Mouse (Mus musculus): ENCODE data around the gene Wdr25. TPM values are rescaled to one million over a fixed set of nuclear protein-coding genes. Genes with fewer than 3 reads are reported as not detected.

The Wdr25 gene
- polyA plus RNA-seq, 1 experiment from 2014 or later, result 9.9 TPM

- H3K4me2 ChIP-seq (replicated peaks; ENCODE audit: low read depth, low read length), result peak overlapping the region; percentile 22; the same call in 1 of the 2 replicates
- no peak overlapping the region for H3K9ac ChIP-seq (replicated peaks; ENCODE audit: low read length)
- 51% methylated on average over 12 of the region's 12 CpGs for WGBS
- H3K4me1 ChIP-seq (ENCODE audit: insufficient read depth, low read length), result peaks cover 23% of the 10 kb centered on the region
- no peak overlapping the region; the same call in 1 of the 2 replicates for H3K27ac ChIP-seq (ENCODE audit: low read length)
- no peak overlapping the region for H3K4me3 ChIP-seq (ENCODE audit: low read length)
- no peaks in the 10 kb centered on the region for H3K36me3 ChIP-seq (ENCODE audit: insufficient read depth, low read length)
- no peaks in the 10 kb centered on the region for H3K27me3 ChIP-seq (ENCODE audit: insufficient read depth, low read length)
- no peaks in the 10 kb centered on the region for H3K9me3 ChIP-seq (ENCODE audit: low read length)
- 0 out of 2 replicates have a peak, but pooled peaks have one; percentile 9 for ATAC-seq (ENCODE audit: low FRiP score, low TSS enrichment)
Measured at GRCm38 (mm10) chr12:108906398-108906797, 13.0 kb downstream of the Wdr25 start.

DNA sequence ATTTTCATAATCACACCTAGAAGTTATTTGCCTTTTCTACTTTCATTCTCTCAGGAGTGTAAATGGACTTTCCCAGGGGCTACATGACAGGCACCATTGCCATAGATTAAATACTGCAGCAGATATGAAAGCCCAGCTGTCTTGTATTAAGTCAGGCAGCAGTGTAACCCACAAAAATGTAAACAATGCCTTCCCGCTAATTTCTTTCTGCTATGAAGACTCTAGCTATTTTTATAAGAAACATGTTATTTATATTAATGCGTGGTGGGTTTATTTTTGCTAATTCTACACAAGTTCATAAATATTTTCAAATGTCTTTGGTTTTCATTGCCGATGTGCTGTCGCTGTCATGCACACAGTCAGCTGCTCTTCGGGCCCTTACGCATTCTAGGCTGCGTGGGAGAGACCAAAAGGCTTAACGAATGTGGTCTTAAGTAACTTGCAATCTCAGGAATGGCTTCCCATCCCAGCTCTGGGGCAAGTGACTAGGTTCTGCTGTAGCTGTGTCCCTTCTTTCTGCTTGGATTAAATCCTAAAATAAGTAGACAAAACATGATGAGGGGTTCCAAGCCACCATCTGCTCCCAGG lies 16.5 kb downstream of the Wdr25 start:
- WGBS, result 59% methylated on average over 8 of the region's 8 CpGs
- no peaks in the 10 kb centered on the region for H3K9me3 ChIP-seq (ENCODE audit: low read length)
- no peak for ATAC-seq (ENCODE audit: low FRiP score, low TSS enrichment)
- H3K4me3 ChIP-seq (ENCODE audit: low read length), result no peak overlapping the region
- H3K9ac ChIP-seq (replicated peaks; ENCODE audit: low read length), result no peak overlapping the region
- H3K27ac ChIP-seq (ENCODE audit: low read length), result no peak overlapping the region
- peaks cover 38% of the 10 kb centered on the region for H3K4me1 ChIP-seq (ENCODE audit: insufficient read depth, low read length)
- no peak overlapping the region for H3K4me2 ChIP-seq (replicated peaks; ENCODE audit: low read depth, low read length)
- no peaks in the 10 kb centered on the region for H3K36me3 ChIP-seq (ENCODE audit: insufficient read depth, low read length)
- H3K27me3 ChIP-seq (ENCODE audit: insufficient read depth, low read length), result no peaks in the 10 kb centered on the region

GRCm38 (mm10) chr12:108912442-108912841 lies 19.0 kb downstream of the Wdr25 start:
- ATAC-seq (ENCODE audit: low FRiP score, low TSS enrichment), result no peak
- 67% methylated on average over 2 of the region's 2 CpGs for WGBS
- Histone ChIP-seq H3K4me2 (replicated peaks; ENCODE audit: low read depth, low read length) (no peak overlapping the region), H3K4me1 (ENCODE audit: insufficient read depth, low read length) (peaks cover 40% of the 10 kb centered on the region), H3K9ac (replicated peaks; ENCODE audit: low read length) (no peak overlapping the region), H3K27ac (ENCODE audit: low read length) (no peak overlapping the region), H3K36me3 (ENCODE audit: insufficient read depth, low read length) (no peaks in the 10 kb centered on the region), H3K27me3 (ENCODE audit: insufficient read depth, low read length) (no peaks in the 10 kb centered on the region), H3K4me3 (ENCODE audit: low read length) (no peak overlapping the region), H3K9me3 (ENCODE audit: low read length) (no peaks in the 10 kb centered on the region)

DNA sequence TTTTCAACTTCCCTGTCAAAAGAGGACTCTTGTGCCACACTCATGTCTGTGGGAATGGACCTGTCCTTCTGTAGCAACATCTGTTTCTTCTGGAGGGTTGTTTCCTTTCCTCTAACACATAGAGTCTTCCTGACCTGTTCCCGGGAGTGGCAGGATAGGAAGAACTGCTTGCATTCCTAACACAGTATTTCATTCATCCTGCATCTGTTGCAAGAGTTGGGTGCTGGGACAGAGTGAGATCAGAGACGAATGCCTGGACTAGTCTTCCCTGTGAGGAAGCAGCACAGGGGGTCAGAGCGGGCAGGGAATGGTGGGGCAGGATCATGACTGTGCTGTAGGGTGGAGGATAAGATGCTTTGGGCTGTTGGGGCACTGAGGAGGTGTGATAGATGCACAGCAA lies 20.8 kb downstream of the Wdr25 start:
- Histone ChIP-seq H3K9me3 (ENCODE audit: low read length) (no peaks in the 10 kb centered on the region), H3K27me3 (ENCODE audit: insufficient read depth, low read length) (no peaks in the 10 kb centered on the region), H3K9ac (replicated peaks; ENCODE audit: low read length) (no peak overlapping the region), H3K4me1 (ENCODE audit: insufficient read depth, low read length) (peaks cover 40% of the 10 kb centered on the region), H3K36me3 (ENCODE audit: insufficient read depth, low read length) (no peaks in the 10 kb centered on the region), H3K4me3 (ENCODE audit: low read length) (no peak overlapping the region), H3K4me2 (replicated peaks; ENCODE audit: low read depth, low read length) (no peak overlapping the region), H3K27ac (ENCODE audit: low read length) (no peak overlapping the region)
- 42% methylated on average over 3 of the region's 3 CpGs for WGBS
- ATAC-seq (ENCODE audit: low FRiP score, low TSS enrichment), result 0 out of 2 replicates have a peak, but pooled peaks have one; percentile 3

DNA sequence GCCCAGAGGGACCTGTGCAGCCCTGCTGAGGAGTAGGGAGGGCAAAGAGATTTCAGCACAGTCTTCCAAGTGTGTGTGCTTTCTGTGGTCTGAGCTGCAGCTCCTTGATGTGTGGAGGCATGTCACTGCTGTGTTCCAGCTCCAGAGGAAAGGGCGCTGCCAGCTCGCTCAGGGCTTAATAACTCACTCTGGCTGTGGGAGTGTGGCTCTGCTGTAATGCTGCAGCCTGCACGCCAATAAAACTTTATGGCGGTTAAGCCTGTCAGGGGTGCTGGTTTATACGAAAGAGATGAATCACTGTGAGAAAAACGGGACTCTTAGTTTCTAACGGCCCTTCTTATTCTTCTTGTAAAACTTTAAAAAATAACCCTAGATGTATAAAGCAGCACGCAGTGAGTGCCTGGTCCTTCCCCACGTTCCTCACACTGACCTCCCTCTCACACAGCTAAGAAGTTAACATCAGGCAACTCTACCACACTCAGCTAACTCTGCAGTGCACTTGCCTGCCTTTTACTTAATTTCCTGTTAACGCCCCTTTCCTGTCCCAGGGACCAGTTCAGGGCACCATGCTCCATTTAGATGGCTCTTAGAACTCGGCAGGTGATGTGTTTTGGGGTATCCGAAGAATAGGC lies 21.4 kb downstream of the Wdr25 start:
- 0 out of 2 replicates have a peak, but pooled peaks have one; percentile 41 for ATAC-seq (ENCODE audit: low FRiP score, low TSS enrichment)
- no peaks in the 10 kb centered on the region for H3K27me3 ChIP-seq (ENCODE audit: insufficient read depth, low read length)
- H3K36me3 ChIP-seq (ENCODE audit: insufficient read depth, low read length), result no peaks in the 10 kb centered on the region
- WGBS, result 7% methylated on average over 12 of the region's 12 CpGs
- H3K9ac ChIP-seq (replicated peaks; ENCODE audit: low read length), result no peak overlapping the region
- no peak overlapping the region for H3K4me2 ChIP-seq (replicated peaks; ENCODE audit: low read depth, low read length)
- no peak overlapping the region for H3K4me3 ChIP-seq (ENCODE audit: low read length)
- peaks cover 39% of the 10 kb centered on the region for H3K4me1 ChIP-seq (ENCODE audit: insufficient read depth, low read length)
- 0 out of 2 replicates have a peak overlapping the region, but pooled peaks have one; percentile 0 for H3K27ac ChIP-seq (ENCODE audit: low read length)
- H3K9me3 ChIP-seq (ENCODE audit: low read length), result no peaks in the 10 kb centered on the region

DNA sequence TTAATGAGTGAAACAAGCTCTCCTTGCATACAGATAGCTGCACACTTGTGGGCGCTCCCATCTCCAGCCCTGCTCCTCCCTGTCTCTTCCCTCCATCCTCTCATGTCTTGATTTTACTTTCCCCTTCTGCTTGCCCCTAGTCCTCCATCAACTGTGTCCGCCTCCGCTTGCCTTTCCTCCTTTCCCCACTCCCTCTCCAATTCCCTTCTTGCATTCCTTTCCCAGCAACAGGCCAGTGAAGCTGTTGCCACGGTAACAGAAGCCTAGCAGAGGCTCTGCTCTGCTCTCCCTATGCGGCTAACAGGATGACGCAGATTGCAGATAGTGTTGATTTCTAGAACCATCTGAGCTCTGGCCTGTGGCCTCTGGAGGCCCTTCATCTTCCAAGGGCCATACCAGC lies 22.5 kb downstream of the Wdr25 start:
- Histone ChIP-seq H3K4me3 (ENCODE audit: low read length) (no peak overlapping the region), H3K4me2 (replicated peaks; ENCODE audit: low read depth, low read length) (no peak overlapping the region), H3K27ac (ENCODE audit: low read length) (no peak overlapping the region), H3K4me1 (ENCODE audit: insufficient read depth, low read length) (peaks cover 39% of the 10 kb centered on the region), H3K9me3 (ENCODE audit: low read length) (no peaks in the 10 kb centered on the region), H3K9ac (replicated peaks; ENCODE audit: low read length) (no peak overlapping the region), H3K36me3 (ENCODE audit: insufficient read depth, low read length) (no peaks in the 10 kb centered on the region), H3K27me3 (ENCODE audit: insufficient read depth, low read length) (no peaks in the 10 kb centered on the region)
- ATAC-seq (ENCODE audit: low FRiP score, low TSS enrichment), result peak; percentile 81
- 19% methylated on average over 6 of the region's 6 CpGs for WGBS

GRCm38 (mm10) chr12:108916447-108917042 lies 23.1 kb downstream of the Wdr25 start:
- no peaks in the 10 kb centered on the region for H3K36me3 ChIP-seq (ENCODE audit: insufficient read depth, low read length)
- ATAC-seq (ENCODE audit: low FRiP score, low TSS enrichment), result 0 out of 2 replicates have a peak, but pooled peaks have one; percentile 29
- H3K9me3 ChIP-seq (ENCODE audit: low read length), result no peaks in the 10 kb centered on the region
- H3K4me3 ChIP-seq (ENCODE audit: low read length), result no peak overlapping the region
- no peaks in the 10 kb centered on the region for H3K27me3 ChIP-seq (ENCODE audit: insufficient read depth, low read length)
- no peak overlapping the region for H3K27ac ChIP-seq (ENCODE audit: low read length)
- peaks cover 39% of the 10 kb centered on the region for H3K4me1 ChIP-seq (ENCODE audit: insufficient read depth, low read length)
- H3K4me2 ChIP-seq (replicated peaks; ENCODE audit: low read depth, low read length), result no peak overlapping the region
- 87% methylated on average over 7 of the region's 7 CpGs for WGBS
- H3K9ac ChIP-seq (replicated peaks; ENCODE audit: low read length), result no peak overlapping the region

GRCm38 (mm10) chr12:108917509-108917908 lies 24.1 kb downstream of the Wdr25 start:
- Histone ChIP-seq H3K4me2 (replicated peaks; ENCODE audit: low read depth, low read length) (no peak overlapping the region), H3K27me3 (ENCODE audit: insufficient read depth, low read length) (no peaks in the 10 kb centered on the region), H3K4me1 (ENCODE audit: insufficient read depth, low read length) (peaks cover 39% of the 10 kb centered on the region), H3K9me3 (ENCODE audit: low read length) (no peaks in the 10 kb centered on the region), H3K27ac (ENCODE audit: low read length) (no peak overlapping the region), H3K4me3 (ENCODE audit: low read length) (no peak overlapping the region), H3K9ac (replicated peaks; ENCODE audit: low read length) (no peak overlapping the region), H3K36me3 (ENCODE audit: insufficient read depth, low read length) (no peaks in the 10 kb centered on the region)
- 54% methylated on average over 9 of the region's 9 CpGs for WGBS
- no peak for ATAC-seq (ENCODE audit: low FRiP score, low TSS enrichment)

DNA sequence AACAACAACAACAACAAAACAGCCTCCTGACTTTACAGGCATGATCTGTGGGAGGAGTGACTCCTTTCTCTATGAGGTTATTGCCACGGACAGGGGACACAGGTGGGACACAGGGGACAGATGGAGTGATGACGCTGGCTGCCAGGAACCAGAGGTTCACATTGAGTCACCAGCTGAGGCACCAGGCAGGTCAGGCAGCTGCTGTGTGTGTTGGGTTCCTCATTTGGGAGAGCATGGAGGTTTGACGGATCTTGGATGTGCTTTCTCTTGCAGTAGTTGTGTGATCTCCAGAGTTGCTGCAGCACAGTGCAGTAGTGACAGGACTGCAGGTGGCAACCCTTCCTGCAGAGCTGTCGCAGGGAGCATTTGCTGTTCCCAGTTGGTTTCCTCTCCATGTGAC lies 25.3 kb downstream of the Wdr25 start:
- WGBS, result 61% methylated on average over 4 of the region's 4 CpGs
- H3K27ac ChIP-seq (ENCODE audit: low read length), result no peak overlapping the region
- H3K9ac ChIP-seq (replicated peaks; ENCODE audit: low read length), result no peak overlapping the region
- ATAC-seq (ENCODE audit: low FRiP score, low TSS enrichment), result no peak
- H3K36me3 ChIP-seq (ENCODE audit: insufficient read depth, low read length), result no peaks in the 10 kb centered on the region
- H3K4me1 ChIP-seq (ENCODE audit: insufficient read depth, low read length), result peaks cover 30% of the 10 kb centered on the region
- no peak overlapping the region for H3K4me3 ChIP-seq (ENCODE audit: low read length)
- no peaks in the 10 kb centered on the region for H3K27me3 ChIP-seq (ENCODE audit: insufficient read depth, low read length)
- H3K9me3 ChIP-seq (ENCODE audit: low read length), result no peaks in the 10 kb centered on the region
- no peak overlapping the region for H3K4me2 ChIP-seq (replicated peaks; ENCODE audit: low read depth, low read length)

- H3K27ac ChIP-seq (ENCODE audit: low read length), result no peak overlapping the region
- no peak for ATAC-seq (ENCODE audit: low FRiP score, low TSS enrichment)
- H3K36me3 ChIP-seq (ENCODE audit: insufficient read depth, low read length), result no peaks in the 10 kb centered on the region
- H3K4me1 ChIP-seq (ENCODE audit: insufficient read depth, low read length), result peaks cover 22% of the 10 kb centered on the region
- no peak overlapping the region for H3K9ac ChIP-seq (replicated peaks; ENCODE audit: low read length)
- no peak overlapping the region for H3K4me2 ChIP-seq (replicated peaks; ENCODE audit: low read depth, low read length)
- H3K9me3 ChIP-seq (ENCODE audit: low read length), result no peaks in the 10 kb centered on the region
- H3K4me3 ChIP-seq (ENCODE audit: low read length), result no peak overlapping the region
- H3K27me3 ChIP-seq (ENCODE audit: insufficient read depth, low read length), result no peaks in the 10 kb centered on the region
- 73% methylated on average over 9 of the region's 11 CpGs for WGBS
Measured at GRCm38 (mm10) chr12:108926606-108927111, 33.2 kb downstream of the Wdr25 start.
